Mouse (Mus musculus): ENCODE measurements around the gene Fryl.

DNA sequence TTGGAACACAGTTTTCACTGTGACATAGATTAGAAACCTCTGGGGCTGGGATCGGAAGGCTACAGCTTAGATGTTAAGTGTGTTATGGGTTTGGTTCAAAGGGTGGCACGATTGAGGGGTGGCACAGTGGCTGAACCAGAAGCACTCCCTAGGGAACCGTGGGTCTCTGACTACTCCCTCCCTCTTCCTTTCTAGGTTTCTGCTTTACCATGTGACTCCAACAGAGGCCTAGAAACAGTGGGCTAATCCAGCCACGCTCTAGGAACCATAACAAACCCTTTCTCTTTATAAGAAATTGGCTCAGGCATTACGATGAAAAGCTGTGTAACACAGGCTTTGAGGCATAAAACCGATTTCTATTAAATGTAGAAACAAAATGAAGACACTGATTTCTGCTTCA, 98.9 kb downstream of the Fryl start:
- no peak for TF ChIP-seq CTCF (IDR thresholded peaks at IDR 0.05; ENCODE audit: borderline replicate concordance, control insufficient read depth, extremely low read depth, insufficient read depth, low read length, poor library complexity)
- no peak for TF ChIP-seq POLR2A (IDR thresholded peaks at IDR 0.05; ENCODE audit: control insufficient read depth, extremely low read depth, insufficient read depth, low read length, poor library complexity)
